Mouse (Mus musculus): ENCODE measurements around the gene Wfdc15a.
"Not testable (repeated sequence)": the region's sequence is repeated elsewhere in the genome, so short reads cannot be mapped to it uniquely, and the experiment has no call there.

The Wfdc15a gene

DNA sequence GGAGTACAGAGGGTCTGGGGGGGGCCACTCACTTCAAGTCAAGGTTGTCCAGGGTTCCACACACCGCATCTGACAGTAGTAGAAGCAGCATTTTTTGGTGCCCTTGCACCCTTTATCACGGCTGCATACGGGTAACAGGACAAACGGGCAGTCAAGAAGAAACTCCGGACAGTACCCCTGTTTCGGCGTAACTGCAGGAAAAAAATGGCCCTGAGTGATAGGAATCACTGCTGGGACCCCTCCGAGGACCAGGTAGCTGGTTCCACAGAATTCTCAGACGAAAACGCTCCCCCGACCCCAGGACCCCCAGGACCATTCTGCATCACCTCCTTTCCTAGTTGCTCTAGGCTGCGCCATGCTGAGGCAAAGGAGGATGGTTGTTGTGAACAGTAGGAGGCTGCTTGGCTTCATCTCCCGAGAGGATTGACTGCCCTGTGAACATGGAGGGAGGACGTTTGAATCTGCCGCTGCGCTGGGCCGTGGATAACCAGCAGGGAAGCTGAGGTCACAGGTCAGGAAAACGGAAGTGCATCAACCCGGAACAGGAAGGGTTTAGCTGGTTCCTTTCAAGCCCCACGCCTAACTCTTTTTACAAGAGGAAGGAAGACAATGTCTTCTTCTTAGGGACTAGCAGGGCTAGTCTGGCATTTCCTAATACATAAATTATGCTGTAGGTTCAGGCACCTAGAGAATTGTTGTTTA is at the start of gene Wfdc15a:
Gene Wfdc15a, minus strand, starts transcription at position 505 of the 702 bp plus-strand sequence.
- DNase-seq: no peak

DNA sequence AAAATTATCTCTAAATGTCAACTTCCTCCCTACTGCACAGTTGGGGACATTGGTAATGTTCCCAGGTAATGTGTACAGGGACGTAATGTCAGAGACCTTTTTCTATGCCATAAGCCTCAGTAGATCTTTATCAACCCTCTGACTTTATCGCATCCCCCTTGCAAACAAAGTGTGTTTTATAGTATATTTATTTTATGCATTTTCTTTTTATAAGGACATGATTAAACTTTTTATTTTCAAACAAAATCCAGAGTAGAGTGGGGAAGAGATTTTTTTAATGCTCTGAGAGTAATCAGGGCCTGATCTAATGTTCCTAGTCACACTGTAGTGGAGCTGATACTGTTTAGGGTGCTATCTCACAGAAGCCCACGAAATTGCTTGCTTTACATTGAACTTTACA is 38.4 kb upstream of the Wfdc15a start, which contains the start of gene Svs2:
Gene Svs2, minus strand, starts transcription at position 101 of the 400 bp plus-strand sequence.
- no peak for DNase-seq

DNA sequence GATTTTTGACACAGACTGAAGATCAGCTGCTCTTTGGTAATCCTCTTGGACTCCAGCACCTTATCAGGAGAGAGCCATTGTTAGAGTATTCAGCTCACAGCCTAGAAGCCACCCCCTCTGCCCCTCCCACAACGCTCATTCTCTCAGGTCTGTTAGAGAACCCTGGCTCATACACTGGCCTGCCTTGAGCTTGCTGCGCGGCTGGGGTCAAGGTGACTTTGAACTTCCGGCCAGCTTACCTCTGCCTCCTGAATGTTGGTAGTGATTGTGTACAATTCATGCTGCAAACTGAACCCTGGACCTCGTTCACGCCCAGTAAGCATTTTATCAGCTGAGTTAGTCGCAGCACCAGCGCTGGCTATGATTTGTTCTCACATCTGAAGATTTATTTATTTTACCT is 32.7 kb upstream of the Wfdc15a start:
- DNase-seq: no peak

DNA sequence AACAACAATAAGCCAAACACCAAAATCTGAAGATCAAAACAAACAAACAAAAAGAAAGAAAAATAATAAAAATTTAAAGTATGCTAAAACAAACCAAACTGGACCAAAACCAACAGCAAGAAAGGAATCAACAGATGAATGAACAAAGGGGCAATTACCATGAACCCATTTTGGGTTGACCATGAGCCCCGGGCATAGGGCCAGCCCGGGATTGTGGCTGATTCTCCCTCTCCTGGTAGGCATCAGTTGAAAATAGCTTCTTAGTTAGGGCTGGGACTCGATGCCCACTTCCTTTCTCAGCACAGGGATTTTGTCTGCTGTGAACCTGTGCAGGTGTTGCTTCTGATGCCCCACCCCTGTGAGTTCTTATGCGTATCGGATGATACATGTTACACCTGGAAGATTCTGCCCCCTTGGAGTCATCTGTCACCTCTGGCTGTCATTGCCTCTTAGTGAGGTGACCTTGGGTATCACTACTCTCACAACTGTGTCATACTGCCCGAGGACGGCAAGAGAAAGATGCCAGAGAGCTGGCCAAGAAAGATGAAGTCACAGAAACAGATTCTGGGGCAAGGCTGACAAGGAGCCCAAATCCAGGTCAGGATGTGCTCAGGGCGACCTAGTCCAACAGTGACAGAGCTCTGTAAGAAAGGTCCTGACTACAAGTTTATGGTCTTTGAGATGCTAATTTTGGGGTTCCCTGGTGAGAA is 28.6 kb upstream of the Wfdc15a start:
- DNase-seq: no peak

DNA sequence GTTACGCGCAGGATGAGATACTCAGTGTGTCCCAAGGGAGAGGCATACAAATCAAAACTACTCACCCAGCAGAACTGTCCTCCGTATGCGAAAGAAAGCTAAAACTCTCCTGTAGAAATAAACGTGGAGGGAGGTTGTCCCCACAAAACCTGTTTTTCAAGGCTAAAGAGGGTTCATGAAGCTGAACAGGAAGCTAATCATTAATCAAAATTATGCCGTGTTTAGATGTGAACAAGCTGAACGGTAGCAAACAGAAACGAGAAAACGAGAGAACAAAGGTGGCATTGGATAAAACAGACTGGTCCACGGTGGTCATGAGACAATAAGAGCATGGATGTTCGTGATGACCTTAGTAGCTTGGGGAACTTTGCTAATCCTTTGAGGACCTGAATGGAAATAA is 21.6 kb upstream of the Wfdc15a start, which contains the start of gene Wfdc15b:
Gene Wfdc15b, minus strand, starts transcription at position 139 of the 400 bp plus-strand sequence.
- no peak for DNase-seq

DNA sequence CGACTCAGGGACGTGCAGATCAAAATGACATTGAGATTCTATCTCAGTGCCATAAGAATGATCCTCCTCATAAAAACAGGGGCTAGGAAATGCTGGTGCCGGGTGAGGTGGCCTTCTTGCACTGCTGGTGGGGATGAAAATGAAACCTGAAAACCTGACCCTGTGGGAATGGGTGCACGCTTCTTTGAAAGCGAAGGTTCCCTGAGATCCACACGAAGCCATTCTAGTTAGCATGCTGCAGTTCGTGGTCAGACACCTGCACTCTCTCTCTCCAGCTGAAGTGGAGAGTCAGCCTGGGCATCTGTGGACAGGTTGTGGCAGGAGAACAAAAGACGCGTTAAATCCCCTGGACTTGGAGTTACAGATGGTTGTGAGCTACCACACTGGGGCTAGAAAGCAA is 19.4 kb upstream of the Wfdc15a start:
- DNase-seq: no peak

- DNase-seq: no peak
These were observed 12.8 kb upstream of the Wfdc15a start for GRCm38 (mm10) chr2:164212711-164213110.

DNA sequence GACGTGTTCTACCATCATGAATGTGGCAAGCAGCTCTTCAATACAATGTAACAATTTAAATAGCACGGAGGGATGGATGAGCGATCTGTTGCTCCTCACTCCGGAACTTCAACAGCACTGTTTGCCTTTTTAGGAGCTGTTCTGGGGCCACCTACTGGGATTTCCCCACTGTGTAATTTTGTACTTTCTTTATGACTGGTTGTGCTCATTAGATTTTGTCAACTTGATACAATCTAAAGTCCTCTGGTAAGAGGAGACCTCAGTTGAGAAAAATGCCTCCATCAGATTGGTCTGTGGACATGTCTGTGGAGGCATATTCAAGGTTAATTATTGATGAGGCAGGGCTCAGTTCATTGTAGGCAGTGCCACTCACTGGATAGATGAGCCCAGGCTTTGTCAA is 11.0 kb upstream of the Wfdc15a start:
- DNase-seq: no peak

DNA sequence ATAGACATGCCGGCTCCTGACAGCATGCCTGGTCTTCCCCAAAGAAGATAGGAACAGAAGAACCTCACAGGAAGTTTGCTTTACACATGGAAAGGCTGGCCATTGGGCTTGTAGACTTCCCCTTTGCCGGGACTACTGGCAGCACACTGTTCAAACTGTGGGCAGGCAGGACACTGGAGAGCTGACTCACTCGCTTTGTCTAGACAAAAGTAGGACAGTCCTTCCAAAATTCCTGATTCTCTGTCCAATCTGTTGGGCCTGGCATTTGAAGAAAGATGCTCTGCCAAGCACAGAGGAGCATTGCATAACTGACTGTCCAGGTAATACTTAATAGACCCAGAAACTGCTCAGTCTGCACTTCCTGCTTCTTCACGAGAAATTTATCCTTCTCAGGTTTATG is 6.7 kb upstream of the Wfdc15a start:
- no peak for DNase-seq

DNA sequence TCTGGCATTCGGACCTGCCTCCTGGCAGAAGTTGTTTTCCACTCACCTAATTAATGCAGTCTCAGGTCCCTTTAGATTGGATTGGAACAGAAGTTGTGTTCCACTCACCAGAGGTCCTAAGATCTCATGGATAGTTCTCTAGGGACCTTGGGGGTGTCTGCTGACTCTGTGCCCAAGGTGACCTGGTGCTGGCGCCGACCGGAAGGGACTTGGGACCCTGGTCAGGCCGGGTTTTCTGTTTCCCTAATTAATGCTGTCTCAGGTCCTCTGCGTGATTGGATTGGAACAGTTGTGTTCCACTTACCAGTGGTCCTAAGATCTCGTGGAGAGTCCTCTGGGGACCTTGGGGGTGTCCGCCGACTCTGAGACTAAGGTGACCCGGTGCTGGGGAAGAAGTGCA is 6.1 kb upstream of the Wfdc15a start:
- not testable (repeated sequence) for DNase-seq

DNA sequence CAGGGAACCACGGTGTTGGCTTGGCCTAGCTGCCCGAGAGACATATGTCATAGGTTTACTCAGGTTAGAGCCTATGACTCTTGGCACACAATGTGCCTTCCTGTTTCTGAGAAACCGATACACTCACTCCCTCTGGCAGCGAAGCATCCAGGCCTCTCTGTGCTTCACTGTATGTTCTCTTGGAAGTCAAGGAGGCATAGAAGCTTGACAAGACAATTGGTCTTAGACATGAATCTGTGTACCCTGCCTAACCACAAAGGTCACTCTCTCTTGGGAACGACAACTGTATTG is 3.3 kb downstream of the Wfdc15a start:
- no peak for DNase-seq

- DNase-seq: no peak
These were observed 3.8 kb downstream of the Wfdc15a start for GRCm38 (mm10) chr2:164195971-164196699.

DNA sequence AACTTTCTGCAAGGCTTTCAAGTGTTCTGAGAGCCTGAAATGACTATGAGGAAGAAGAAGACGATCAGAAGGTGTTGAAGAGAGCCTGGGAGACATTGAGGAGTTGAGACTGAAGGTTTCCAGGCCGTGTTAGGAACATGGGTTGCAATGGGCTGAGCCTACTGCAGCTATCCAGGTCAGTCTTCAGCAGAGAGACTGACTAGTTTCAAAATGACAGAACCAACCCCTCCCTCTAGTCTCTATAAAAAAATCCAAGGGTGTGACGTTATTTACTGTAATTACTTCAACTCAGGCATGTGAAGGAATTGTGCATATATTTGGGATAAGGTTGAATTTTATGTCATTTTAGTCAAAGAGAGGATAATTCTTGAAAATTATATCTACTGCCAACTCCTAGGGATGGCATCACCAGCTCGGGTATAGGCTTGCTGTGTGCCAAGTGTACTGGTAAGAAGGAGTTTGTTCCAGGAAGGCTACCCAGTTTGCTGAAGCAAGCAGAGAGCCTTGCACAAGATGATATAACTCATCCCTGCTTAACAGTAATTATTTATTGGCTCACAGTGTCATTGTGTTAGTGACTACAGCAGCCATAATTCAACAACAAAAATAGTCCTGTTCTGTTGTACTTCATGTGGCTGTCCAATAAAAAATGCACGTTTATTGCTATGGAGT is 4.8 kb downstream of the Wfdc15a start:
- no peak for DNase-seq

DNA sequence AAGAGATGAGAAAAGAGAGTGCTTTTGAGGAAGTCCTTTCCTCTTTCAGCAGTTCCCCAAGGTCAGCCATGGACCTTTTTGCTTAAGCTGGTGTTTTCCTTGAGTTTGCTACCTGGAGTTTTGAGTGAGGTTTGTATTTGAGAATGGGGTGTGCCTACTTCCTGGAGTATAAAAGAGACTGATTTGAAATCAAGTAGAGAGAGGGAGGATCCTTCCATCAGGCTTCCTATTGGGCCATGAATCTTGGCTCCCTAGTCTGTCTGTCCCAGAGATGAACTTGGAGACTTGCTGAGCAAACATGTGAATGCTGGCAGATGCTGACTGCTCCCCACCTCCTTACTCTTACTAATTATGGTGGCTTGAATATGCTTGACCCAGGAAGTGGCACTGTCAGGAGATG is 7.7 kb downstream of the Wfdc15a start:
- DNase-seq: no peak

DNA sequence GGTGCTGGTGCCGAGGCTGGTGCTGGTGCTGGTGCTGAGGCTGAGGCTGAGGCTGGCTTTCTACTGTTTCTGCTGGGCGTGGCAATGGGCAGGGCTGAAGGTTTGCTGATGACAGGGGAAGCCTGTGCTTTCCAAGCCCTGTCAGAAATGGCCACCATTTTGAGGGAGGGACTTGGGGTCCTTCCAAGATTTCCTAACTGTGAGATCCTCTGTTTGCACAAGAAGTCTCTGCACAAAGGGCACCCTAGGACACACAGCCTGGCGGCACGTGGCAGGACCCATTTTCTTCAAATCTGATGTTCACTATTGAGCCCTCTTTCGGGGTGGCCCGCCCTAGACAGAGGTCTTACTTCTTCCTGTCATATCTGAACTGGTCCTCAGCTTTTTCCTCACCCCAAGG is 9.4 kb downstream of the Wfdc15a start, which contains the start of gene Wfdc12:
Gene Wfdc12, minus strand, starts transcription at position 33 of the 400 bp plus-strand sequence.
- no peak for DNase-seq

- DNase-seq: no peak
These were observed 11.2 kb downstream of the Wfdc15a start for GRCm38 (mm10) chr2:164188722-164189121.

GRCm38 (mm10) chr2:164184145-164184719 is 15.7 kb downstream of the Wfdc15a start:
- no peak for DNase-seq

- no peak for DNase-seq
These were observed 16.6 kb downstream of the Wfdc15a start for GRCm38 (mm10) chr2:164183340-164183739.

DNA sequence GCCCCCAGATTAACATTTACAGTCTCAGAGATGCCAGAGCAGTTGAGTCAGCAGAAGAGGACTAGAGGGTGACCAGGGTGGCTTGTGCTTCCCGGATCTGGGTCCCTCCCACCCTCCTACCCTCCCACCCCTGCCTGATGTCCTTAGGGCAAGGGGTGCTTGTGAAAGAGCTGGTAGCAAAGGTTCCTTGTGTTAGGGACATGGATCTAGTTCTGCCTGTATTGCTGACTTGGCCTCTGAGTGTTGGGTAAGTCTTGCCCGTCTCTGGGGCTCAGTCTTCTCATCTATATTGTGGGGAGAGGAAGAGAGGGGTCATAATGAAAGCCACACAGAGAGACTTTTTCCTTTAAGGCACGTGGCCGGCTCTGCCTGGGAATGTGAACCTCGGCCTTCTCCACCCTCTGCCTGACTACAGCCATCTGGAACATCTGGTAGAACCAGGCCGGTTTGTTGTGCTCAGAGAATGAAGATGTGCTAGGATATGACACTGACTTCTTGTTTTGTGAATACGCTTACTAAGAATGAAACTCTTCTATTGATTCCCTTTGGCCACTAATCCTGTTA is 17.2 kb downstream of the Wfdc15a start, which contains the start of gene Wfdc5:
Gene Wfdc5, minus strand, starts transcription at position 51 of the 564 bp plus-strand sequence.
- DNase-seq: no peak

DNA sequence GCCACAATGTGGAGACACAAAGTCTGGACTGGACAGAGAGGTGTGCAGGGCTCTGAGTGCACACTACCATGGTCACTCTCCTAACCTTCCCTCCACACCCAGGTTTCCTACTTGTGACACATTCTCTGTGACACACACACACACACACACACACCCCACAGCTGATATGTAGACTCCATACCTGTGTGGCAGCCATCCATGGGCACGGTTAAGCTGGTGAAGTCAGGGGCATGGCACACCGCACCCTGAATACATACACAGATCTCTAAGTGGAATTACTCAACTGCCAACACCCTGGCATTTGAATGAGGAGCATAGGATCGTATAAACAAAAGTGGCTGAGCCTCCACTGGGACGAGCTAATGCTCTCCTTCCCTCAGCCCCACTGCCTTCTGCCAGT is 19.2 kb downstream of the Wfdc15a start:
- peak in 1 of 2 experiments; percentile 54 for DNase-seq

- peak in 1 of 2 experiments; percentile 44 for DNase-seq
These were observed 19.8 kb downstream of the Wfdc15a start for GRCm38 (mm10) chr2:164180124-164180523.

DNA sequence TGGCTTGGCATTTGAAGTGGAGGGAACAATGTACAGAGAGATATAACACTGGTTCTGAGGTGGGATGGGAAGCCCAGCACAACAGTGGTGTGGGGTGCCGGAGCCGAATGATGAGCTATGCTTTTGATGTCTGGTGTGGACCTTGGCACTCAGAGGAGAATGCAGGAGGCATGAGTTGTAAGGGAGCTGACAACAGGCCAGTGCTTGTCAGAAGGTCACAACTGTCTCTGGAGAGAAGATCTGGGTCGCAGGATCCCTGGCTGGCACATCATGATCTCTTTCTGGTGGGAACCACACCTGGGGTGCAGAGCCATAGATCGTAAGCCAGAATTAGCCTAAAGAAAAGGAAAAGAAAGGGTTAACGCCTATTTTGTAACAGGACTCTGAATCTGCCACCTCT is 22.1 kb downstream of the Wfdc15a start:
- DNase-seq: no peak
